Mouse (Mus musculus): ENCODE measurements at regions not wholly inside any gene's neighbourhood (a gene's known extent, or its start where the extent isn't known, plus 50 kb on each side); places are given as distances from the start of the nearest gene placed in this dataset.

- Histone ChIP-seq H3K36me3 (ENCODE audit: insufficient read depth, low read length) (no peaks in the 10 kb centered on the region), H3K4me3 (ENCODE audit: low read depth, low read length) (no peak overlapping the region), H3K9me3 (ENCODE audit: low read length) (no peaks in the 10 kb centered on the region), H3K4me1 (ENCODE audit: insufficient read depth, low read depth, low read length) (no peaks in the 10 kb centered on the region), H3K4me2 (replicated peaks; ENCODE audit: low read depth, low read length) (no peak overlapping the region), H3K27ac (ENCODE audit: low read length) (no peak overlapping the region), H3K9ac (replicated peaks; ENCODE audit: low read depth) (no peak overlapping the region), H3K27me3 (replicated peaks; ENCODE audit: insufficient read depth, low read length) (no peaks in the 10 kb centered on the region)
- no peak for TF ChIP-seq CTCF (IDR thresholded peaks at IDR 0.05)
- no peak for TF ChIP-seq EP300 (IDR thresholded peaks at IDR 0.05)
- 51% methylated on average over 4 of the region's 4 CpGs for WGBS
- no peak for ATAC-seq
- DNase-seq (ENCODE audit: low spot score) = no peak
These were observed 147.7 kb upstream of the Tsc22d1 start for GRCm38 (mm10) chr14:76267091-76267490.

GRCm38 (mm10) chr14:76271190-76271589 lies 143.6 kb upstream of the Tsc22d1 start:
- DNase-seq (ENCODE audit: low spot score) (no peak), ATAC-seq (no peak)
- Histone ChIP-seq H3K4me3 (ENCODE audit: low read depth, low read length) (no peak overlapping the region), H3K9ac (replicated peaks; ENCODE audit: low read depth) (no peak overlapping the region), H3K36me3 (ENCODE audit: insufficient read depth, low read length) (no peaks in the 10 kb centered on the region), H3K4me2 (replicated peaks; ENCODE audit: low read depth, low read length) (no peak overlapping the region), H3K27me3 (replicated peaks; ENCODE audit: insufficient read depth, low read length) (no peaks in the 10 kb centered on the region), H3K27ac (ENCODE audit: low read length) (no peak overlapping the region), H3K9me3 (ENCODE audit: low read length) (no peaks in the 10 kb centered on the region), H3K4me1 (ENCODE audit: insufficient read depth, low read depth, low read length) (no peaks in the 10 kb centered on the region)
- TF ChIP-seq EP300 (IDR thresholded peaks at IDR 0.05) = no peak
- TF ChIP-seq CTCF (IDR thresholded peaks at IDR 0.05) = no peak
- 81% methylated on average over 11 of the region's 11 CpGs for WGBS

DNA sequence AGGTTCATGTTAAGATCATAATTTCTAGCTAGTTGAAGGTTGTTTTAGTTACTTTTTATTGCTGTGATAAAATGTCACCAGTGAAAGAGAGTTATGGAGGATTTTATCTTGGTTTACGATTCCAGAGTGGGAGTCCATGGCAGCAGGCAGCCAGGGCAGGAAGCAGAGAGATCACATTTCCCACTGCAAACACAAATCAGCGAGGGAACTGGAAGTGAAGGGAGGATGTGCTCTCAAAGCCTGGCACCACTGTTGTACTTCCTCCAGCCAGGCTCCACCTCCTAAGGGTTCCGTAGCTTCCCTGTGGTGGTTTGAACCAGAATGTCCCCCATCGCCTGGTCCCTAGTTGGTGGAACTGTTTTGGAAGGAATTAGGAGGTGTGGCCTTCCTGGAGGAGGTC lies 141.9 kb upstream of the Tsc22d1 start:
- no peak for DNase-seq (ENCODE audit: low spot score)
- Histone ChIP-seq H3K4me2 (replicated peaks; ENCODE audit: low read depth, low read length) (no peak overlapping the region), H3K36me3 (ENCODE audit: insufficient read depth, low read length) (no peaks in the 10 kb centered on the region), H3K4me1 (ENCODE audit: insufficient read depth, low read depth, low read length) (no peaks in the 10 kb centered on the region), H3K9me3 (ENCODE audit: low read length) (no peaks in the 10 kb centered on the region), H3K4me3 (ENCODE audit: low read depth, low read length) (no peak overlapping the region), H3K27ac (ENCODE audit: low read length) (no peak overlapping the region), H3K9ac (replicated peaks; ENCODE audit: low read depth) (no peak overlapping the region), H3K27me3 (replicated peaks; ENCODE audit: insufficient read depth, low read length) (no peaks in the 10 kb centered on the region)
- WGBS = 57% methylated on average over 4 of the region's 4 CpGs
- no peak for ATAC-seq
- TF ChIP-seq EP300 (IDR thresholded peaks at IDR 0.05) (no peak), CTCF (IDR thresholded peaks at IDR 0.05) (no peak)

DNA sequence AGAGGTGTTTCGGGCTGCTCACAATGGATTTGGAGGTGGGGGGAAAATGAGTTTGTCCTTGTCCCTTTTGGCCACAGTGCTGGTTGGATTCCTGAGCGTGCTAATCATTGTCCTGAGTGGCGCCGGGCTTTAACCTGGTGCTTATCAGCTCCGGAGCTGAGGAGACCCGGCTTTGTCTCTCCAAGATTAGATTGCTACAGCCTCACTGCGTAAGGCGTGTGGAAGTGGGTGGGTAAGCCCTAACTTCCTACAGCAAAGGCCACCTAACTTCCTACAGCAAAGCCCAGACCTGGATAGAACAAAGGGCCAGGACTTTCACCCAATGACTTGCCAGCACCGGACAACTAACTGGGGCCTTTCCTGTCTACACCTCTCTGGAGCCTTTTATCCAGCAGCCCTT lies 138.1 kb upstream of the Tsc22d1 start:
- TF ChIP-seq CTCF (IDR thresholded peaks at IDR 0.05) = no peak
- TF ChIP-seq EP300 (IDR thresholded peaks at IDR 0.05) = no peak
- Histone ChIP-seq H3K4me3 (ENCODE audit: low read depth, low read length) (no peak overlapping the region), H3K27ac (ENCODE audit: low read length) (no peak overlapping the region), H3K4me1 (ENCODE audit: insufficient read depth, low read depth, low read length) (no peaks in the 10 kb centered on the region), H3K27me3 (replicated peaks; ENCODE audit: insufficient read depth, low read length) (no peaks in the 10 kb centered on the region), H3K9ac (replicated peaks; ENCODE audit: low read depth) (no peak overlapping the region), H3K36me3 (ENCODE audit: insufficient read depth, low read length) (no peaks in the 10 kb centered on the region), H3K9me3 (ENCODE audit: low read length) (no peaks in the 10 kb centered on the region), H3K4me2 (replicated peaks; ENCODE audit: low read depth, low read length) (no peak overlapping the region)
- no peak for DNase-seq (ENCODE audit: low spot score)
- 44% methylated on average over 9 of the region's 9 CpGs for WGBS
- ATAC-seq = peak; percentile 47

DNA sequence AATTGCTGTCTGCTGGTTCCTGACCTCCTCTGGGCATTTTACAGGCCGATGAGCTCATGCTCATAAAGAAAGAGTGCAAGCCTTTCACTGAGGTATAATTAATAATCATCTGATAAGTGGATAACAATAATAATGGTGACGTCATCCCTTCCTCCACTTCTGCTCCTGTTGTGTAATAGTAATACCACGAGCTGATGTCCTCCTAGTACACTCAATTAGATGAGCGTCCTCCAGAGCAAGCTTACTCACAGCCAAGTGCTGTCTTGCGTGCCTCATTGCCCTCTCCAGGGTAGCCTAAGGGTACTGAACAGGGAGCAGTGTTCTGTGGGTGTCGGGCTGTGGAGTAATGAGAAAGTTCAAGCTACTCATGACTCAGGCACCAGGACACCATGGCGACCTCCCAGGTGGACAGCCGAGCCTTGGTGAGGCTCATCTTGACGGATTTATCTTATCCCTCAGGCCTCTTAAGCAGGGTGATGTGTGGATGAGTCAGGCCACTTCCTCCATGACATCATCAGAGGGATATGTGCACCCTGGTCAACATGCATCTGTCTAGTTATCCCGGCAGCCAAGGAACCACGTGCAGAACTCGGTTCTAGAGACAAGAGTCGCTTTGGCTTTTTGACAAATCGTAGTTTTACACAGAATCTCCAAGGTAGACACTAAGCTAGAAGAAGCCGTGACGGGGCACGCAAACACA lies 135.9 kb upstream of the Tsc22d1 start:
- 74% methylated on average over 17 of the region's 17 CpGs for whole genome bisulfite sequencing
- TF ChIP-seq EP300 (IDR thresholded peaks at IDR 0.05) (no peak), CTCF (IDR thresholded peaks at IDR 0.05) (no peak)
- no peak for DNase-seq (ENCODE audit: low spot score)
- H3K27ac ChIP-seq (ENCODE audit: low read length) = no peak overlapping the region
- no peaks in the 10 kb centered on the region for H3K27me3 ChIP-seq (replicated peaks; ENCODE audit: insufficient read depth, low read length)
- no peak overlapping the region for H3K9ac ChIP-seq (replicated peaks; ENCODE audit: low read depth)
- H3K36me3 ChIP-seq (ENCODE audit: insufficient read depth, low read length) = no peaks in the 10 kb centered on the region
- H3K4me3 ChIP-seq (ENCODE audit: low read depth, low read length) = no peak overlapping the region
- H3K4me2 ChIP-seq (replicated peaks; ENCODE audit: low read depth, low read length) = no peak overlapping the region
- H3K9me3 ChIP-seq (ENCODE audit: low read length) = no peaks in the 10 kb centered on the region
- no peaks in the 10 kb centered on the region; the same call in 1 of the 2 replicates for H3K4me1 ChIP-seq (ENCODE audit: insufficient read depth, low read depth, low read length)
- ATAC-seq = no peak

DNA sequence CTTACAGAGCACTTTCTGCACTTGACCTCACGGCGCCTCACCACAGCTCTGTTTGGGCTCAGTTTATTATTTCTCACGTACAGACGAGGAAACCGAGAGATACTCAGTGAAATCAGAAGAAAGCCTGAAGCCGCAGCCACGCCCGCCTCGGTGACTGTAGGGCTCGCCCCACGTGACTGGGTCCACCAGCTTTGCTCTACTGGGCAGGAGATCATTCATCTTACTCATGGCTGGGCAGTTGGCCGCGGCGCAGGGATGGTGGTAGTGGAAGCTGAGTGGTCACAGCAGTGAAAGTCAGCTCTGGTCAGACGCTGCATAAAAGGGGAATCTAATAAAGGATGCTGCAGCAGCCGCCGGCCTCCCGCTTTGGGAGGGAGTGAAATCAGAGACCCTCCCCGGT lies 135.2 kb upstream of the Tsc22d1 start:
- 74% methylated on average over 19 of the region's 19 CpGs for WGBS
- no peaks in the 10 kb centered on the region; the same call in 1 of the 2 replicates for H3K4me1 ChIP-seq (ENCODE audit: insufficient read depth, low read depth, low read length)
- no peak for DNase-seq (ENCODE audit: low spot score)

More for the DNA sequence above, 135.2 kb upstream of the Tsc22d1 start:
- no peak overlapping the region for H3K4me2 ChIP-seq (replicated peaks; ENCODE audit: low read depth, low read length)
- no peaks in the 10 kb centered on the region for H3K36me3 ChIP-seq (ENCODE audit: insufficient read depth, low read length)
- no peak overlapping the region for H3K27ac ChIP-seq (ENCODE audit: low read length)
- TF ChIP-seq CTCF (IDR thresholded peaks at IDR 0.05) (no peak), EP300 (IDR thresholded peaks at IDR 0.05) (no peak)
- H3K9me3 ChIP-seq (ENCODE audit: low read length) = no peaks in the 10 kb centered on the region
- no peak for ATAC-seq
- H3K27me3 ChIP-seq (replicated peaks; ENCODE audit: insufficient read depth, low read length) = no peaks in the 10 kb centered on the region
- no peak overlapping the region for H3K4me3 ChIP-seq (ENCODE audit: low read depth, low read length)
- H3K9ac ChIP-seq (replicated peaks; ENCODE audit: low read depth) = no peak overlapping the region
